Mouse (Mus musculus) inflammation-experienced regulatory T-cells, adult 6 months (primary cell): ENCODE measurements around the gene Hoxd8. TPM values are rescaled to one million over a fixed set of nuclear protein-coding genes. Genes with fewer than 3 reads are reported as not detected.
A peak's percentile ranks its signal among the peaks of the same experiment; 100 is the strongest.

Experiments used
- ATAC-seq: one replicate; pipeline ENCODE4 v1.8.0; 2017
- polyA plus RNA-seq, 3 experiments: library from polyadenylated mRNA; unstranded; fragments of 100-300 nt; shearing (Covaris generic); gene quantifications; one replicate each; pipeline ENCODE4 v1.2.1; 2017

Gene Hoxd8
- polyA plus RNA-seq, 3 experiments from 2014 or later = not detected

DNA sequence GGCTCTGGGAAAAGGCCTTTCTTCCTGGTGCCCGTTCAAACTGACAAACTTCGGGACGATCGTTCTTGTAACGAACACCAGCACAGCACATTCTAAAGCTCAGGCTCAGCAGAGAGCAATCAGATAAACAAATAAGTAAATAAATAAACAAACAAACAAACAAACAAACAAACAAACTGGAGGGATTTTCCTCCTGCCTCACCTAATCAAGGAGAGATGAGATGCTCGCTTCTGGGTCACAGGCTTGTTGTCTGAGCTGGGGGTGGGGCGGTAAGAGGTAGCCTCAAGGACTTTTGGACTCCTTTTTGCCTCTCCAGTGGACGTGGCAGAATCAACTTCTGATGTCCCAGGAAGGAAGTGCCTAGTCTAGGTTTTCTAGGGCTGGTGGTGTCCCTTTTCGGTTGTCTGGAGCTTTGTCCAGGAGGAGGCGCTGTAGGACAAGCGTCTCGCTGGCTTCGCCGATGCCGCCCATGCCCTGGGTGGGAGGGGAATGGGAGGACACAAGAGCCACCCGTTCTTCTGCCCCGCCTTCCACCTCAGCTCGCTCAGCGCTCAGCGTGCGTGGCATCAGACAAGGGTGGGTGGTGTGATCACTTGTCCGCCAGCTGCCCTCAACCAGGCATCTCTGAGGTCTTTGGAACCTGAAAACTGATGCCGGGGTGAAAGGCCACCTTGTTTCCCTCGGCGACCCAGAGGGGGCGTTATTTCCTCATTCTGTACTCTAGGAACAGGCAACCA, 11.3 kb downstream of the Hoxd8 start:
- peak; percentile 73 for ATAC-seq

DNA sequence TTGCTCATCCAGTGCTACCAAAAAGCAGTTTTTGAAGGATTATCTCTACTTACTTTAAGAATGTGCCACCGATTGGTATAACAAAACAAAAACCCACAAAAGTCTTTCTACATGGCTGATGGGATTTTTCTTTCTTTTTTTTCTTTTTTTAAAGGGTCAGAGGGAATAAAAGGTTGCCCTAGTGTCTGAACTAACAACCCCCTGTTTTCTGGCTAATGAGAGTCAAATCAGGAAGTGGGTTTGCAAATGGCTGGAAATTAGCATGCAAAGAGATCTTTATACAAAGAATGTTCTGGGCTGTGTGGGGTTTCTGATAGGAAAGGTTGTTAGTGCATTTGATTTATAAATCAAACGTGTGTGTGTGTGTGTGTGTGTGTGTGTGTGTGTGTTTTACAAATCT, 16.0 kb downstream of the Hoxd8 start:
- no peak for ATAC-seq

DNA sequence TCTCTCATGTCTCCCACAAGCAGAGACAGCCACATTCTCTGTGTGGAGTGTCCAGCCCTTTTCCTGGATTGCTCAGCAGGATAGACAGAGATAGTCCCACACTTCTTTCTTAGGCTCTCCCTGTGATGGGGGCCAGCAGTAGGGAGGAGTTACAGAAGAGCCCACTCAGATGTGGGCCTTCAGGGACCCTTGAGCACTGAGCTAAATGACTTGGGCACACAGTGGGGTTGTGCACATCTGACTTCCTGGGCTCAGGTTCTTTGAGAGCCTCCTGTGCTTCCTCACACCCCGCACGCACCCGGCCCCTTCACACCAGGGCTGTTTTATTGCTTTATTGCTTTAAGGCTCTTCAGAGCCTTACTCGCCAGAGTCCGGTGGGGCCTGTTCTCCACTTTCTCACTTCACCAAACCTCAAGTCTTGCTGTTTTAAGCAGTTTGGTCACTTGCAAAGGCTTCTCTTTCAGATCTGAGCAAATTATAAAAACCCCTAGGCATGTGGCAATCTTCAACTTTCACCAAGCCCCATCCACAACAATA, 16.6 kb downstream of the Hoxd8 start:
- no peak for ATAC-seq

DNA sequence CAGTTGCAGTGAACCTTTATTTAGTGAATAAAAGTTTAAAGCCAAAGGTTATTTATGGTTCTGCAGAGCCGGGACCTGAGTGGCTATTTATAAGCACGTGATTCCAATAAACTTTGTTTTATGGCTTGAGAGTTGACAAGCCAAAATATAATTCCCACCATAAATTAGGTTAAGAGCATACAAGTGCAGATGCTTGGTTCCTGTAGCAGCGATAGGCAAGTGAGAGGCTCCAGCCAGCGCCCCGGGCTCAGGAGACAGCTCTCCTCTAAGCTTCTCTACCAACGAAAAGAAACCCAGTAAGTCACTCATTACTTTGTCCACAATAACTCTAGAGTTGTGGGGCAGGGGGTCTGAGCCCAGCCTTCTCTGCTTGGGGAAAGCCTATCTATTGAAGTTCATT, 17.5 kb downstream of the Hoxd8 start:
- no peak for ATAC-seq

DNA sequence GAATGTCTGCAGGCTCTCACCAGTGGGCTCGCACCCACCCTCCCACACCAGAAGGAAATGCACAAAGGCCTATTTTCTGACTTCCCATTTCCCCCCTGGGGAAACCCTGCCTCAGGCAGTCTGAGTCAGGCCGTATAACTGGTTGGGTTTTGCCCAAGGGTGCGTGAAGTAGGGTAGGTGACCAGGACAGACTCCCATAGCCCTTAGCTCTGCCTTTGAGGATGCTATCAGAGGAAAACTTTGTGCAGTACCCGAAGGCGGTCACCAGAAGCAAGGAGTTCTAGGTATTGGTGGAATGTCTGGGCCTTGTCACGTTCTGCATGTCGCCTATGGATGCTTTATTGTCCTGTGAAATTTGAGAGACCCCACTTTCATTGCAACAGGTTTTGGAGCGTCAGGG, 18.5 kb downstream of the Hoxd8 start:
- ATAC-seq = no peak

DNA sequence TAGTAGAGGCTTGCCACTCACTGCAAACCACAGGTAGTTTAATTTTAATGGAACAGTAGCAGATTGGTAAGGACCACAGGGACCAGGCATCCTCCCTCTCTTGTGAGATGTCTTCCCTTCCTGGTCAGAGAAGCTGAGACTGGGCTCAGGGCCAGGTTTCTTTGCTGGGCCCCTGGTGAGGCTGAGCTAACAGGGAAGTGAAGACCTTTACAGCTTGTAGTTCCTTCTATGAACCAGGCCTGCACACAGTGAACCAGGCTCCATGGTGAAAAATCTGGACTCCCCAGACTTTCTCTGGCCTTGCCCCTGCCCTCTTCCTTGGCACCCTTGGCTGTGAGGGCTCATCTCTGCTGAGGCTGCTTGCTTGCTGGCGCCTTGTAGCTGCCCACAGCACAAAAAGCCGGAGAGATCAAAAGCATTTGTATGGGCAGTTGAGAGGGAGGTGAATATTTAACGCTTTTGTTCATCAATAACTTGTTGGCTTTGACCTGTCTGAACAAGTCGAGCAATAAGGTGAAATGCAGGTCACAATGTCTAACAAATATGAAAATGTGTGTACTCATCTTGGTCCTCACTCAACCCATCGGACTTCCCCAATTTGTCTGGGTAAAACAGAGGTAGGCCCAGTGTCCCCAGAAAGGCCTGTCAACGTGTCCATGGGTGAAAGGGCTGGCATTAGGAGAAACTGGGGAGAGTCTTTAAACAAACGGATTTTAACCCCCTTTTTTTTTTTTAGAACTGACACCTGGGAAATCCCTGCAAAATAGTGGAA, 20.0 kb downstream of the Hoxd8 start:
- no peak for ATAC-seq

DNA sequence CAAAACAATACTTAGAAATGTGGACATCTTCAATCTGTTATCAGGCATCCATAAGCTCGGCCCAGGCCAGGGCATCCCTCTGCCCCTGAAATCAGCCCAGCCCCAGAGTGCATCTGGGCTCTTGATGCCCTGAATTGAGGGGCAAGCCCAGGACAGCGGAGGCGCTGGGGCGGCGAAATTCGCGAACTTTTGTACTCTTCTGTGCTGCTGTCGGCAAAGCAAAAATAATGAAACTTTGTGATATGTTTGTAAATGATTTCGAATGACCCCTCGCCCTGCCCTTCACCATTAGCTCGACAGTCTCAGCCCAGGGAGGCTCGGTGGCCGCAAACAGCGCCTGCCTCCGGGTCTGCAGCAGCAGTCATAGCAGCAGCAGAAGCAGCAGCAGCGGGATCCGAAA, 20.8 kb downstream of the Hoxd8 start:
- no peak for ATAC-seq

DNA sequence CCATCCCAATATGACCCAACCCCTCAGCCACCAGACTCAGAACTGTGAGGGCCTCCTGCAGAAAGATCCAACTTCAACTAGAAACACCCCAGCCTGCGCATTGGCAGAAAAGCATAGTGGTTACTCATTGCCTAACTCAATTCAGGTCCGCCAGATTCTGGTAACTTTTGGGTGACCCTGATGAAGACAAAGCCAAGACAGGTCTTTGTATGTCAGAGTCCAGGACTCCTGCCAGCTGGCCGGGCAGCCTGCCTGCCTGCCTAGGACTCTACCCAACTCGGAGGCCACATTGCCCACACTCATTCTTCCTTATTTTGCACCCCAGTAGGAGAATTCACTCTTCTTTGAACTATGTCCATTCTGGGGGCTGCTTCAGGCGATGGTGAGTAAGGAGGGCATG, 22.1 kb downstream of the Hoxd8 start, which contains the start of gene Gm28230:
Gene Gm28230 (plus strand): TSS at position 178 of the 400 bp plus-strand sequence.
- ATAC-seq = no peak

DNA sequence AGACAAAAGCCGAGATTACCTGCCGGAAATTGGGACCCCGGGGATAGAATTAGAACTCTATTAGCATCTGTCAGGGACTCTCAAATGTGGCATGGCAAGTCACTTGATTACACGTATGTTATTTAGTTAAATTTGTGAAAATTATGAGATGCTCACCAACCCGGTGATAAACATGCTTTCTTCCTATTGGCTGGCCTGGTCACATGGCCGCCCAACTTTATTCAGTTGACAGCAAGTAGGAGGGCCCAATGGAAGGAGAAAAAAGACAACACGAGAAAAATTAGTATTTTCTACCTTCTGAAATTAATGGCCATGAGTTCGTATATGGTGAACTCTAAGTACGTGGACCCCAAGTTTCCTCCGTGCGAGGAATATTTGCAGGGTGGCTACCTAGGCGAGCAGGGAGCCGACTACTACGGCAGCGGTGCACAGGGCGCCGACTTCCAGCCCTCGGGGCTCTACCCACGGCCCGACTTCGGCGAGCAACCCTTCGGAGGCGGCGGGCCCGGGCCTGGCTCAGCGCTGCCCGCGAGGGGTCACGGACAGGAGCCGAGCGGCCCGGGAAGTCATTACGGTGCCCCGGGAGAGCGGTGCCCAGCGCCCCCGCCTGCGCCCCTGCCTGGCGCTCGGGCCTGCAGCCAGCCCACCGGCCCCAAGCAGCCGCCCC, 22.7 kb downstream of the Hoxd8 start:
- no peak for ATAC-seq

DNA sequence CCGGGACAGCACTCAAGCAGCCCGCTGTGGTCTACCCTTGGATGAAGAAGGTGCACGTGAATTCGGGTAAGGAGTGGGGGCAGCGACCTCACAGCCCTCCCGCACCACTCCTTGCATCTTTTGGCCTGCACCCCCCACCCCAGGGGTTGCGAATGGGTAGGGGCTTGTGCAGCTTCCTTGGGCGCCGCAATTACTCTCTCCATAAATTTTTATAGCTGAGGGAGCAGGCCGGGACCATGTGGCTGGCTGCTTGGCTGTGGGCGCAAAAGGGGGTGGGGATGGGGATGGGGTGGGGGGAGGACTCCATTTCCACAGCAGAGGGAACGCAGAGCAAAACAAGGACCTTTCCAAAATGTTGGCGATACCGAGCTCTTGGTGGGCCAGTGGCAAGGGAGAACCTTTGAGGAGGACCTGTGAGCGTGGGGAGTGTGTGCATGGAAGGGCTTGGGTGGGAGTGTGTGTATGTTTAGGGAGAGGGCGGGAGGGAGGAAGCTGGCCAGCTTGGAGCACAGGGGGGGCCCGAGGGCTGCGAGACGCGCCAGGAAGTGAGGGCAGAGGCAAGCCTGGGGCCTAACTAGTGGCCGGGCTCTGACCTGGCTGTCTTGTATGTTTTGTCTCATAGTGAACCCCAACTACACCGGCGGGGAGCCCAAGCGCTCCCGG, 23.4 kb downstream of the Hoxd8 start:
- ATAC-seq = no peak

DNA sequence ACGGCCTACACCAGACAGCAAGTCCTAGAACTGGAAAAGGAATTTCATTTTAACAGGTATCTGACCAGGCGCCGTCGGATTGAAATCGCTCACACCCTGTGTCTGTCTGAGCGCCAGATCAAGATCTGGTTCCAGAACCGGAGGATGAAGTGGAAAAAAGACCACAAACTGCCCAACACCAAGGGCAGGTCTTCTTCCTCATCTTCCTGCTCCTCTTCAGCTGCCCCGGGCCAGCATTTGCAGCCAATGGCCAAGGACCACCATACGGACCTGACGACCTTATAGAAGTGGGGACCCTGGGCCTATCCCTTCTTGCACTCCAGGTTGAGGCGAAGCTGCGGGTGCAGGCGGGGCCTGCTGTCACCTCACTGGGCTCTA, 23.9 kb downstream of the Hoxd8 start:
- no peak for ATAC-seq

DNA sequence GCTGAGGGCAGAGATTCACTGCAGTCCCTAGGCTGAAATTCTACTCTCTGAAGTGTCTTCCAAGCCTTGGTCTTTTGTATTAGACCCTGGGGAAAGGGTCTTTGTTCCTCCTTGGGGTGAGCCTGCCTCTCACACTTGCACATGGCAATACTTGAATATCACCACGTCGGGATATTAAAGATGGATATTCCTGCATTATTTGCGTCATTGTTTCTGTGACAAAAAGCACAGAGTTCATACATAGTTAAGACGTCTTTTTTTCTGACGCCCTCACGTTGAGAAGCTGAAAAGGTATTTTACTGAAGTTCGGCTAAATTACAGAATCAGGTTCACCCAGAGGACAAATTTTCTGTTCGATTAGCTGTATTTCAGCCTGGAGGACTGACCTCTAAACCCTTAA, 25.9 kb downstream of the Hoxd8 start:
- no peak for ATAC-seq

DNA sequence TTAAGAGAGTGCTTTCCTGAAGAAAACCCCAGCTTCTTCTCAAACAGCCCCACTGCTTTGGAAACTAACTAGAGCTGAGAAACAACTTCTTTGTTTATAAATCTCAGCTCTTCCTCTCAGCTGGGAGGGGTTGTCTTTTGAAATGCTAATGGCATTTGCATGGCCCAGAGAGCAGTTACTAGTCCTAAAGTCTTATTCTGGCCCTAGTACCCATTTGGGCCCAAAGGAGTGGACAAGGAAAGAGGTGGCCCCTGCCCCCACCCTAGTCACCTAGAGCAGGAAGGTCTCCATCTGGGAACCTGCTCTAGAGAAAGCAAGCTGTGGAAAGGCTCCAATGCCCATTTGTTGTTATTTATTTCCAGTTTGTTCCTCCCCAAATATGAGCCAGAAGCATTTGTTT, 26.6 kb downstream of the Hoxd8 start:
- ATAC-seq = no peak

DNA sequence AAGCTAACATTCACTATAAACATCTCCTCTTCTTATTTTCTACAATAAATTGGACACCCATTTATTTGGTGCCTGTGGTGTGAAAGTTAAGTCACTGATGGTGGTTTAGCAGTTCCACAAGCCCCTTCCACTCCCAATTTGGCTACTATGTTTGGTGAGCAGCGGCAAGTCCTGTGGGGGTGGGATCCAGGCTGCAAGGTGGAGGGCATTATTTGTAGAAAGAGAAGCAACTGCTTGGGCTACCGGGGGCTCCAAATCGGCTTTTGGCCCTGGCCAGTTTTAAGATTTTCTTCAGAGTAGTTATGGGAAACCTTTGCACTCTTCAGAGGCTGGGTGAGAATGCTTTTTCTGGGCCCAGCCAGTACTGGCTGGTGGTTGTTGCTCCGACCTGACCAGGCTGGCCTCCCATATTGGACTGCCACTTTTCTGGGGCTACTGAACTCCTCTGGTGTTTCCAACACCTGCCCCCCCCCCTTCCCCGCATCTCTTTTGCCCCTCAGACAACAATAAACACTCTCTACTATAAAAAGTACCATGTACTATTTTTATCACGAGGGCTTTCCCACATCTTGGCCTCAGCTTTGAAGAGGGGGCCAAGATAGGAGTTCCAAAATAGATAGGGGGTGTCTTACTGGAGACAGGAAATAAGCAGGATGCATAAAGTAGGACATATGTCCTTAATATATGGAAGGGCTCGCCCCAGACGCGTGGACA, 27.5 kb downstream of the Hoxd8 start:
- ATAC-seq = no peak

DNA sequence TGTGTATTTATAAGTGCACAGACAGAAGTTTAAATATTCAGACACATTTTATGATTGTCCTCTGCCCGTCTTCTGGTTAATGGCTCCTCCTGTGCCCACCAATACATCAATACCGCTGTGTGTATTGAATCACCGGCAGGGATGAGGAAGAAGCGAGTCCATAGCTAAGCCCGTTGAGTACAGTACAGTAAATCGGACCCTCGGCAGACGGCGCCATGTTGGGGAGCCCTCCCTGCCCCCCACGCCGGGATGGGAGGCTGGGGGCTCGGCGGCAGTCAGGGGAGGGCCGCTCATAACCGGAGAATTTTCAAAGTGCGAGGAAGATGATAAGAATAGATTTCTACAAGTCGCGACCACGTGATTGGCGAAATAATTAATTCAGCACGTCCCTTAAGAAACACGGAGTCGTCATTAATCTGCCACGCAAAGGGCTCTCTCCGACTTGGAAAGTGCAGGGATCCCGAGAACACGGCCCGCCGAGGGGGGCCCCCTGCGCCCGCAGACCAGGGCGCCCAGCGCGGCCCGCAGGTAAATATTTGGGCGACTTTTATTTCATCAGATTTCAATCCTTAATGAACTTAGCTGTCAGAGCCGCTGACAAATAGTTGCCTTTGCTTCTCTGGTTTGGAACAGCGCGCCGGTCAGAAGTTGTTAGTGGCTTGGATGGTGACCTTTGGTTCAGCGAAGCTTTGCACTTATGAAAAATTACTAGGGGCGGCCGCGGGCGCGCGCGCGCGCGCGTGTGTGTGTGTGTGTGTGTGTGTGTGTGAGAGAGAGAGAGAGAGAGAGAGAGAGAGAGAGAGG, 28.3 kb downstream of the Hoxd8 start:
- ATAC-seq = no peak

DNA sequence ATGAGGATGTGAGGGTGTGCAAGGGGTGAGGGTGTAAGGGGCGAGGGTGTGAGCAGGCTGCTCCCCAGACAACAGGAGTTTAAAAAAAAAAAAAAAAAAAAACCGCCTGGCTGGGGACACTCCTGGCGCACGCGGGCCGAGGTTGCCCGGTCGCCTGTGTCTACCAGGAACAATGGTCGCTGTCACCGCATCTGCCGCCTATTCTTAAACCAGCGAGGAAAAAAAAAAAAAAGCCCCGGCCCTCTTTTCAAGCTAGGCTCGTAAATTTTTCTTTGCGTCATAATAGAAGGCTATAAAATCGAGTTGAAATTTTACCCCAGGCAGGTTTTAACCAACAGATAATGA, 28.9 kb downstream of the Hoxd8 start:
- ATAC-seq = no peak

DNA sequence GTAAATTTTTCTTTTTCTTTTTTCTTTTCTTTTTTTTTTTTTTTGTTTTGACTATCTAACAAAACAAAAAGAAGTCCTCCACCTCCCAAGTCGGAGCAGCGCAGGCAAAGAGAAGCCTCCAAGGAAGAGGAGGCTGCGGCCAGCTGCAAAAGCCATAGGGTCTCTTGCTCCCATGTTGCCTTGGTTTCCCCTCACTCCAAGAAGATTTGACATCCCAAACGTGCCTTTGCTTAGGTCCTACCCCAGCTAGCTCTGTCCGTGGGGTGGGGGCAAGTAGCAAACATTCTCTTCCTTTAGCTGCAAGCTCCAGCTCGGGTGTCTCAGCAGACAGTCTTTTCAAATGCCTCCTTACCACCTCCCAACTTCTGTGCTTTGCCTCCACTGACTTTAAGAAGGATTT, 29.4 kb downstream of the Hoxd8 start:
- no peak for ATAC-seq

DNA sequence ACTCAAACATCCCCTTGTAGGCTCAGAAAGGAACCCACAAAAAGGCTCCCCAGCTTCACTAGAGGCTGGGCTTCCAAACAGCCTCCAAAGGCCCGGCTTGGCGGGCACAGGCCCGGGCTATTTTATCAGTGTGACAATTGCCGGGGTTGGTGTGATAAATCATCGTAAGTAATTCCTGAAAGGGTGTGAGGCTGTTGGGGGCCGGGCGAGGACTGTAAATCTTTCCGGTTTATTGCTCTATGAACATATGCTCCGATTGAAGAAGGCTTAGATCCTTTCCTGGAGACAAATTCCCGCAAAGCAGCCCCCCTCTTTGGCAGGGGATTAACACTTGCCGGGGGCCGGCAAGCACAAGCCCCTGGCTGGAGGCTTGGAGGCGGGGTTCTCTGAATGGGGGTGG, 30.0 kb downstream of the Hoxd8 start:
- no peak for ATAC-seq

DNA sequence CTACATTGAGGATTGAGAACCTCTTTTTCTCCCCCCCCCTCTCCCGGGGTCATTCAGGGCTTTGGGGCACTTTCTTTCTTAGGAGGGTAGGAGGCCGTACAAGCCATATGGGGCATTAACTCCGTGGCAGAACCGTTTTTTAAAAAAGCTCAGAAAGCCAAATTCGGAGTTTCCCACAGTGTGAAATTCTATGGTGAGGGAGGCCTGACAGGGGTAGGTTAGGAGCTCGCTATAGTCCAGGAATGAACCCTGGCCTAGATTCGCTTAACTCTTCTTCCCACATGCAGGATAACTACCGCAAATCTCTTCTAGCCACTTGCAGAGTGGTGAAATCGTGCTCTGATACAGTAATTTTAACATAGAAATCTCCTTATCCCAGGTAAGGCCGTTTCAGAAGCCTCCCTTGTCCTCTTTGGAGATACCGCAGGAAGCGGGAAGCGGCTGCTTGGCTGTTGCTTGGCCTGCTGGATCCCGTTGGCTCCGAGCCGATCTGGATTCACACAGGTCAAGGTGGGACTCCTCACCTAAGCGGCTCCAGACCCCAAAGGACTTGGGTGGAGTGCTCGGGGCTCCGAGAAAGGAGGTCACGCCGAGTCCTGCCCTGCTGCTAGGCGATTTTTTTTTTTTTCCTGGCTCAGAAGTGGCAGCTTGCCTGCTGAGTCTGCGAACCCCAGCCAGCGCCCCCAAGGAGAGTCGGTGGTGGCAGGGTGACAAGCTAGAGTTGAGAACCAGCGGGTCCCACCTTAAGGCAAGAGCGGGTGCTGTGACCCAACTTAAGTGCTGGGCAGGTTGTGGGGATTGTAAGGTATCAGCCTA, 30.8 kb downstream of the Hoxd8 start:
- ATAC-seq = no peak

DNA sequence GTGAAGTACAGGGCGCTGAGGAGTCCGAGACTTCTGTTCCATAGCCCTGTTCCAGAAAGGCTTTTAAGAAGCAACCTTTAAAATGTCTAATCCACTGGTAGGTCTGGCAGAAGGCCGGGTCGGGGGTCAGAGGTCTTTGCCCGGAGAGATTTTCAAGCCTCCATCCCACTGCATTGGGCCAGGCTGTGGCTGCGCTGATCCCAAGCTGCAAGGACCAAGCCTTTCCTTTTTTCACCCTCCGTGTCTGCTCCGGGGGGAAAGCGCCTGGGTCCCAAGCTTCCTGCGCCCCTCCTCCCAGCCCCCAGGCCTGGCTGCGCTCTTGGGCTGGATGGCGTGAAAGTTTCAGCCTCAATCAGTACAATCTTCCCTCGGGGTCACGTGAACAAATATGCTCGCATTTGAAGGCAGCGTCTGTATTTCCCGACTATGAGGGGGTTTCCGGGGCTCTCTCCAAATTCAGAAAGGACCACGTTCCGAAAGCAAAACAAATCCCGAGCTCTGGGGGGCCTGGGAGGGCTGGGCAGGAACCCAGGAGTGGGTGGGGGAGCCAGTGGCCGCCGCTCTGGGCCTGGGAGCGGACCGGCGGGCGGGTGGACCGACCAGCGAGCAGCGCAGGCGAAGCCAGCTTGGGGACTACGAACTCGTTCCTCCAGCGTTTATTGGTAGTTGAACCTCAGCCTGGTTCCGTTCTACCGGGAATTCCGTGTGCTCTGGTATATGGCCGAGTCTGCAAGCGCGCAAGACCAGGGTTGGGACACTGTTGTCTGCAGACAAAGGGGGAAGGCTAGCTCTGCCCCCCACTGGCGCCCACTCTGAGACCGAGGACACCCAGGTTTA, 31.7 kb downstream of the Hoxd8 start:
- no peak for ATAC-seq
